Mouse (Mus musculus) CH12.LX (cell line): Measurements from ENCODE around the gene Dpp6. TPM values are rescaled to one million over a fixed set of nuclear protein-coding genes. Genes with fewer than 3 reads are reported as not detected.

Source experiments
- DNase-seq: peaks from one replicate; pipeline ENCODE4 v3.0.0-alpha.2; 2013; ENCODE audit errors: extremely low read depth
- H3K27ac ChIP-seq: 2 replicates; pipeline ENCODE4 v1.5.1; 2012; ENCODE audit warnings: low read depth, mild to moderate bottlenecking, control low read depth, moderate library complexity; ENCODE audit not compliant: insufficient read depth
- H3K27me3 ChIP-seq: replicated peaks from 2 replicates; pipeline ENCODE3; 2012; ENCODE audit warnings: inconsistent platforms
- H3K36me3 ChIP-seq, 2 experiments: replicated peaks in 1 of 2; 2 replicates each; pipeline versions ENCODE3 to v1.6.1; 2012; ENCODE audit warnings: inconsistent platforms in 1 of 2, low read length in 1 of 2, mild to moderate bottlenecking in 1 of 2, mixed read lengths in 1 of 2, moderate library complexity in 1 of 2; ENCODE audit not compliant: control insufficient read depth in 1 of 2, insufficient read depth in 1 of 2
- H3K4me1 ChIP-seq, 2 experiments: 2 replicates each; pipeline ENCODE4 v1.6.1; 2012; ENCODE audit warnings: inconsistent platforms in 1 of 2, moderate library complexity in 1 of 2; ENCODE audit not compliant: insufficient read depth in 2 of 2, control insufficient read depth in 1 of 2
- H3K4me2 ChIP-seq: 2 replicates; pipeline ENCODE4 v1.6.1; 2012; ENCODE audit warnings: low read depth, mild to moderate bottlenecking, control low read depth; ENCODE audit not compliant: poor library complexity, insufficient read depth, severe bottlenecking
- H3K4me3 ChIP-seq, 3 experiments: fragments of 150-350 bp in 1 of 3; sonication (generic) in 1 of 3; replicated peaks in 1 of 3; 2 replicates each; pipeline versions ENCODE3 to v1.5.1; 2011 to 2012; ENCODE audit warnings: low read depth in 2 of 3, low read length in 2 of 3, mild to moderate bottlenecking in 2 of 3, moderate library complexity in 2 of 3, control low read depth in 1 of 3, improper control_type of control experiment in 1 of 3, inconsistent platforms in 1 of 3, mixed read lengths in 1 of 3; ENCODE audit not compliant: poor library complexity in 1 of 3
- H3K79me2 ChIP-seq: replicated peaks from 2 replicates; pipeline ENCODE4 v1.6.1; 2012; ENCODE audit warnings: mild to moderate bottlenecking, moderate library complexity; ENCODE audit not compliant: control insufficient read depth, poor library complexity, insufficient read depth, severe bottlenecking; ENCODE audit errors: extremely low read depth
- H3K9ac ChIP-seq: 2 replicates; pipeline ENCODE4 v1.6.1; 2012; ENCODE audit warnings: low read depth, mild to moderate bottlenecking, control low read depth, moderate library complexity; ENCODE audit not compliant: insufficient read depth
- H3K9me3 ChIP-seq: replicated peaks from 2 replicates; pipeline ENCODE3; 2012; ENCODE audit warnings: low read length, inconsistent platforms, mixed read lengths
- CHD2 ChIP-seq: IDR thresholded peaks from 2 replicates; pipeline ENCODE4 v1.6.1; 2011; ENCODE audit warnings: low read length, improper control_type of control experiment
- CTCF ChIP-seq, 2 experiments: IDR thresholded peaks in 1 of 2; conservative IDR thresholded peaks in 1 of 2; 2 replicates each; pipeline ENCODE4 v1.5.1; 2011 to 2012; ENCODE audit warnings: low read depth in 2 of 2, low read length in 2 of 2, improper control_type of control experiment in 1 of 2, inconsistent platforms in 1 of 2, mild to moderate bottlenecking in 1 of 2, moderate library complexity in 1 of 2
- ELF1 ChIP-seq: IDR thresholded peaks from 2 replicates; pipeline ENCODE4 v1.6.1; 2014; ENCODE audit warnings: low read depth, mild to moderate bottlenecking, inconsistent platforms, low read length, improper control_type of control experiment
- ETS1 ChIP-seq: conservative IDR thresholded peaks from 2 replicates; pipeline ENCODE4 v1.6.1; 2012; ENCODE audit warnings: low read depth, mild to moderate bottlenecking, inconsistent platforms, low read length, improper control_type of control experiment, moderate library complexity
- GABPA ChIP-seq: IDR thresholded peaks from 2 replicates; pipeline ENCODE4 v1.6.1; 2012; ENCODE audit warnings: low read depth, low read length, improper control_type of control experiment, inconsistent platforms; ENCODE audit not compliant: insufficient replicate concordance
- HCFC1 ChIP-seq: IDR thresholded peaks from 2 replicates; pipeline ENCODE4 v1.6.1; 2012; ENCODE audit warnings: low read depth, mild to moderate bottlenecking, inconsistent platforms, low read length, improper control_type of control experiment
- IRF4 ChIP-seq: IDR thresholded peaks from 2 replicates; pipeline ENCODE4 v1.6.1; 2014; ENCODE audit warnings: low read depth, mild to moderate bottlenecking, inconsistent platforms, low read length, improper control_type of control experiment
- JUND ChIP-seq: conservative IDR thresholded peaks from 2 replicates; pipeline ENCODE4 v1.6.1; 2011; ENCODE audit warnings: low read depth, low read length, improper control_type of control experiment
- MAFK ChIP-seq: IDR thresholded peaks from 2 replicates; pipeline ENCODE4 v1.6.1; 2011; ENCODE audit warnings: low read length, improper control_type of control experiment; ENCODE audit not compliant: insufficient replicate concordance
- MAX ChIP-seq: IDR thresholded peaks from 2 replicates; pipeline ENCODE4 v1.6.1; 2011; ENCODE audit warnings: low read length, improper control_type of control experiment
- MAZ ChIP-seq: IDR thresholded peaks from 2 replicates; pipeline ENCODE4 v1.6.1; 2012; ENCODE audit warnings: low read depth, mild to moderate bottlenecking, inconsistent platforms, low read length, improper control_type of control experiment, moderate library complexity
- MXI1 ChIP-seq: IDR thresholded peaks from 2 replicates; pipeline ENCODE4 v1.6.1; 2011; ENCODE audit warnings: mild to moderate bottlenecking, low read depth, low read length, improper control_type of control experiment
- NELFE ChIP-seq: IDR thresholded peaks from 2 replicates; pipeline ENCODE4 v1.6.1; 2011; ENCODE audit warnings: low read depth, low read length, improper control_type of control experiment
- NRF1 ChIP-seq: IDR thresholded peaks from 2 replicates; pipeline ENCODE4 v1.6.1; 2014; ENCODE audit warnings: low read depth, mild to moderate bottlenecking, inconsistent platforms, low read length, improper control_type of control experiment, moderate library complexity
- PAX5 ChIP-seq: IDR thresholded peaks from 2 replicates; pipeline ENCODE4 v1.6.1; 2012; ENCODE audit warnings: low read length, inconsistent platforms, mixed read lengths
- POLR2A ChIP-seq: IDR thresholded peaks from 2 replicates; pipeline ENCODE4 v1.6.1; 2011; ENCODE audit warnings: low read depth, mild to moderate bottlenecking, improper control_type of control experiment, low read length
- SIN3A ChIP-seq: IDR thresholded peaks from 2 replicates; pipeline ENCODE4 v1.6.1; 2012; ENCODE audit warnings: low read length, improper control_type of control experiment, inconsistent platforms
- SMC3 ChIP-seq: IDR thresholded peaks from 2 replicates; pipeline ENCODE4 v1.6.1; 2011; ENCODE audit warnings: low read depth, low read length, improper control_type of control experiment
- TBP ChIP-seq: conservative IDR thresholded peaks from 2 replicates; pipeline ENCODE4 v1.6.1; 2011; ENCODE audit warnings: low read depth, low read length, improper control_type of control experiment
- TCF12 ChIP-seq: IDR thresholded peaks from 2 replicates; pipeline ENCODE4 v1.6.1; 2014; ENCODE audit warnings: low read depth, mild to moderate bottlenecking, inconsistent platforms, low read length, improper control_type of control experiment
- USF2 ChIP-seq: conservative IDR thresholded peaks from 2 replicates; pipeline ENCODE4 v1.6.1; 2011; ENCODE audit warnings: low read depth, low read length, improper control_type of control experiment
- ZNF384 ChIP-seq: IDR thresholded peaks from 2 replicates; pipeline ENCODE4 v1.6.1; 2012; ENCODE audit warnings: low read depth, low read length, improper control_type of control experiment, inconsistent platforms
- dilution Hi-C: fragments of 300-500 bp; cut with MboI; formaldehyde crosslinking; loops from 2 replicates; pipeline ENCODE4 v1.14.3; 2020; ENCODE audit warnings: low sequenced_read_pairs; ENCODE audit not compliant: extremely low pct_unique_long_range_greater_than_20kb, extremely low pct_ligation_motif_present
- in situ Hi-C: fragments of 300-500 bp; cut with MboI; formaldehyde crosslinking; loops from 3 replicates; pipeline ENCODE4 v1.14.3; 2019; ENCODE audit warnings: low sequenced_read_pairs, low pct_ligation_motif_present, low pct_unique_long_range_greater_than_20kb, mixed read lengths
- polyA plus RNA-seq: library from polyadenylated mRNA; unstranded; fragments of >175 nt; gene quantifications from 2 replicates; pipeline ENCODE4 v1.2.1, GENCODE M21; 2012; ENCODE audit warnings: low read depth; ENCODE audit not compliant: insufficient read length
- total RNA-seq, 2 experiments: library from RNA; depleted of rRNA; stranded (reverse); fragments of 300-350 nt in 1 of 2; fragments of >200 nt in 1 of 2; gene quantifications; 2 replicates each; pipeline ENCODE4 v1.2.3; 2012 to 2014

Gene Dpp6
- total and polyA plus RNA-seq, 3 experiments: not detected

GRCm38 (mm10) chr5:27679151-27679550, 862.1 kb downstream of the Dpp6 start:
- H3K27ac ChIP-seq: no peak overlapping the region
- peaks cover 3 to 28% of the 10 kb centered on the region in 2 experiments; a peak in 2 of 4 replicates for H3K4me1 ChIP-seq
- peaks cover 5% of the 10 kb centered on the region for H3K27me3 ChIP-seq
- TF ChIP-seq TCF12: no peak
- TF ChIP-seq JUND: no peak
- TF ChIP-seq CHD2: no peak
- TF ChIP-seq HCFC1: no peak
- peak; percentile 69 for TF ChIP-seq MAFK
- TF ChIP-seq, all 38 proteins: peak for 1
- dilution Hi-C loops (no loop called here), in situ Hi-C loops (no loop called here)
- Histone ChIP-seq H3K79me2 (no peaks in the 10 kb centered on the region), H3K4me3 (no peak overlapping the region), H3K9ac (no peak overlapping the region), H3K36me3 (no peaks in the 10 kb centered on the region), H3K4me2 (no peak overlapping the region), H3K9me3 (no peaks in the 10 kb centered on the region)
- DNase-seq: no peak

GRCm38 (mm10) chr5:27680476-27680875, 863.5 kb downstream of the Dpp6 start:
- peak; percentile 61 for DNase-seq
- TF ChIP-seq SIN3A (no peak), SMC3 (peak; percentile 24; the same call in 1 of the 2 replicates), CTCF (conservative IDR thresholded peaks at IDR 0.05 in 1 of 2, IDR thresholded peaks at IDR 0.05 in 1 of 2; ENCODE audit: low read depth in 2 of 2, low read length in 2 of 2) (peak; percentile 65 to 69), NRF1 (no peak), TCF12 (no peak), MXI1 (no peak), IRF4 (no peak)
- dilution Hi-C loops (no loop called here), in situ Hi-C loops (no loop called here)
- Histone ChIP-seq H3K27ac (no peak overlapping the region), H3K4me2 (no peak overlapping the region), H3K9me3 (no peaks in the 10 kb centered on the region), H3K4me3 (no peak overlapping the region), H3K36me3 (no peaks in the 10 kb centered on the region), H3K79me2 (no peaks in the 10 kb centered on the region), H3K27me3 (no peaks in the 10 kb centered on the region), H3K9ac (no peak overlapping the region), H3K4me1 (peaks cover 3 to 28% of the 10 kb centered on the region in 2 experiments; a peak in 2 of 4 replicates)

- in situ Hi-C loops: no loop called here
- H3K9ac ChIP-seq: no peak overlapping the region
These were observed 868.2 kb downstream of the Dpp6 start for GRCm38 (mm10) chr5:27685162-27685561.

More at GRCm38 (mm10) chr5:27685162-27685561, 868.2 kb downstream of the Dpp6 start:
- Histone ChIP-seq H3K4me3 (no peak overlapping the region), H3K9me3 (peaks cover 5% of the 10 kb centered on the region), H3K4me1 (peaks cover 0 to 7% of the 10 kb centered on the region in 2 experiments; a peak in 2 of 4 replicates), H3K27me3 (no peaks in the 10 kb centered on the region), H3K4me2 (no peak overlapping the region), H3K36me3 (no peaks in the 10 kb centered on the region), H3K27ac (no peak overlapping the region), H3K79me2 (no peaks in the 10 kb centered on the region)
- TF ChIP-seq MAZ: no peak
- TF ChIP-seq GABPA: no peak
- no peak for TF ChIP-seq NELFE
- no peak for TF ChIP-seq TBP
- no peak for TF ChIP-seq ZNF384
- no peak for TF ChIP-seq MAX
- TF ChIP-seq SIN3A: no peak
- TF ChIP-seq POLR2A: no peak
- no peak for TF ChIP-seq MXI1
- TF ChIP-seq CTCF (conservative IDR thresholded peaks at IDR 0.05 in 1 of 2, IDR thresholded peaks at IDR 0.05 in 1 of 2; ENCODE audit: low read depth in 2 of 2, low read length in 2 of 2): no peak
- no peak for TF ChIP-seq PAX5
- TF ChIP-seq ETS1: no peak
- no peak for TF ChIP-seq HCFC1
- TF ChIP-seq ELF1: no peak
- TF ChIP-seq MAFK: no peak
- TF ChIP-seq USF2: no peak
- TF ChIP-seq, all 38 proteins: peak for 0
- DNase-seq: no peak
- dilution Hi-C loops: no loop called here
